Mouse (Mus musculus) E14TG2a.4 (cell line): ENCODE measurements around the gene Gbf1.

Experiments
- CTCF ChIP-seq: conservative IDR thresholded peaks from 2 replicates; pipeline ENCODE4 v1.5.1; 2014; ENCODE audit warnings: low read length
- NANOG ChIP-seq: IDR thresholded peaks from 2 replicates; pipeline ENCODE4 v1.6.1; 2014; ENCODE audit warnings: borderline replicate concordance, low read length, mixed read lengths
- POU5F1 ChIP-seq: IDR thresholded peaks from 2 replicates; pipeline ENCODE4 v1.6.1; 2014; ENCODE audit warnings: low read length, borderline replicate concordance

- TF ChIP-seq CTCF (no peak), NANOG (no peak), POU5F1 (no peak)
These were observed 46.6 kb downstream of the Gbf1 start for GRCm38 (mm10) chr19:46198891-46199290.
